Mouse (Mus musculus) cerebellum, postnatal 4 days (tissue): ENCODE data around the gene Smndc1.

Source experiments
- DNase-seq, 2 experiments: peaks; one replicate each; pipeline ENCODE4 v3.0.0; 2022; ENCODE audit warnings: low spot score in 2 of 2, mixed read lengths in 1 of 2

Smndc1 gene

GRCm38 (mm10) chr19:53389851-53390431 lies 437 bp downstream of the Smndc1 start:
- no peak for DNase-seq

DNA sequence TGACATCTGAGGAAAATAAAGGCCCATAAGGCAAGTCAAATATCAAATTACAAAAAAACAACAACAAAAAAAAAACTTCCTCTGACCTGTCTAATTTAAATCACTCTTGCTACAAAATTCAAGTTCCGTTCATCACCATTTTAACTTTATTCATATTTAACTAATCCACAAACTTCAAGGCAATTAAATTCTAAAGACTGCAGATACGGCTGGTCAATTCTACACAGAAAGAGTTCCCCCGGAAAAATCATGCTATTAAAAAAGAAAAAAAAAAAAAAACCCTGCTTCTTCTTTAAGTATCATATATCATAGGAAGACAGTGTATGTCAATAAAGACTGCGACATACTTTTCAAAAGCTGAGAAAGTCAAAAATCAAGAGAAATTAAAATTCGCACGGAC lies 961 bp downstream of the Smndc1 start:
- DNase-seq: no peak

DNA sequence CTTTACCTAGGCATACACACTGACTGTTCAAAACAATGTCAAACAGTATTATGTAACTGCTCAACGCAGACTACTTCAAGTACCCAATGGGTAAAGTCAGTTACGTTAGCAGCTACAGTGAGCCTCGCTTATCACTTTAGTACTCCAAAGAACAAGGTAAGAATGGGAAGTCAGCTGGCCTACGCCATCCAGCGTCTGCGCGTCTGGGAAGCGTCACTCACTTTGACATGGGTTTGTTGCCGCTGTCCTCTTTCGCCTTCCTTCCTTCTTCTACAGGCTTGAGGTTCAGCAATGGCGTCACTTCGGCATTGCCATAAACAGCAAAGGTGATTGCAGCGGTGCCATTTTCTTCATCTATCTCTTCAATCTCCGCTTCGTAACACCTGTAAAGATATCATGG lies 7.0 kb downstream of the Smndc1 start:
- DNase-seq: no peak

DNA sequence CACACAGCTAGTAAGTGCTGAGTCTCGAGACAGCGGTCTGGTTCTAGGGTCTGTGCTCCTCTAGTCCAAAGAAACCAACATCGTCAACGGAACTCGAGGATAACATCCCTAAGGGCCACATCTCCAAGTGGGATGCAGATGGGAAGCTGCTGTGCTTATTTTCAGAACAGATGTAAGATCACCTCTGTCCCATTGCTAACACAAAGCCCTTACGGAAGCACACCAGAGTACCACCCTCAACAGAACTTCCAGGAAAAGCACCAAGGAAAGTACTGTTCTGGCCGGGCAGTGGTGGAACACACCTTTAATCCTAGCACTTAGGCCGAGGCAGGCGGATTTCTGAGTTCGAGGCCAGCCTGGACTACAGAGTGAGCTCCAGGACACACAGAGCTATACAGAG lies 12.0 kb downstream of the Smndc1 start:
- DNase-seq: no peak

GRCm38 (mm10) chr19:53377652-53378051 lies 12.7 kb downstream of the Smndc1 start:
- DNase-seq: no peak

GRCm38 (mm10) chr19:53375816-53376215 lies 14.6 kb downstream of the Smndc1 start:
- DNase-seq: no peak

DNA sequence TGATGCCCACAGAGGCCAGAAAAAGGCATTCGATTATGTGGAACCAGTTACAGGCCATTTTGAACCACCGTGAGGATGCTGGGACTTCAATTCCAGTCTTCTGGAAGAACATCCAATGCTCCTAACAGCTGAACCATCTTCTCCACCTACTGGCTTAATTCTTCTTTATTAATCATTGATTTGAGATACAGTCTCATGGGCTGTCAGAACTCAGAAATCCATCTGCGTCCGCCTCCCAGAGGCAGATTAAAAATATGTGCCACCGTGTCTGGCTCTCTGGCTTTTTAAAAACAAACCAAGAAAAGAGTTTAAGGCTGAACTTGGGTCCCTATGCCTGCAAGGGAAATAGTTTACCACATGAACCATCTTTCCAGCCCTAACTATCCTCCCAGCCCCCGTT lies 15.1 kb downstream of the Smndc1 start:
- no peak for DNase-seq

DNA sequence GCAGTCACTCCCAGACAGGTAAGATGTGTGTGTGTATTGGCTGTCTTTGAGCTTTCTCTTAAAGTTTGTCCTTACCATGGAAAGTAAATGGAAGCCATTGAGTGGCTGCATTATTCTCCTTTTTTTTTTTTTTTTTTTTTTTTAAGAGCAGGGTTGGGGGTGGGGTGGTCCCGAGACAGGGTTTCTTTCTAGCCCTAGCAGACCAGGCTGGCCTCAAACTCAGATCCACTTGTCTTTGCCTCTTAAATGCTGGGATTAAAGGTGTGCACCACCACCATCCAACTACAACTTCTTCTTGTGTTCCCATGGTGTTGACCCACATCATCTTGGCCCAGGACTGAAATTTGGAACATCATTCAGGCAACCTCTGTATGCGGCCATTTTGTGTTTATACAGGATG lies 16.8 kb downstream of the Smndc1 start:
- DNase-seq: no peak

GRCm38 (mm10) chr19:53371666-53372065 lies 18.7 kb downstream of the Smndc1 start, which contains the start of gene Gm10197:
TSS of gene Gm10197 (minus strand) at chr19:53371766.
- no peak for DNase-seq

DNA sequence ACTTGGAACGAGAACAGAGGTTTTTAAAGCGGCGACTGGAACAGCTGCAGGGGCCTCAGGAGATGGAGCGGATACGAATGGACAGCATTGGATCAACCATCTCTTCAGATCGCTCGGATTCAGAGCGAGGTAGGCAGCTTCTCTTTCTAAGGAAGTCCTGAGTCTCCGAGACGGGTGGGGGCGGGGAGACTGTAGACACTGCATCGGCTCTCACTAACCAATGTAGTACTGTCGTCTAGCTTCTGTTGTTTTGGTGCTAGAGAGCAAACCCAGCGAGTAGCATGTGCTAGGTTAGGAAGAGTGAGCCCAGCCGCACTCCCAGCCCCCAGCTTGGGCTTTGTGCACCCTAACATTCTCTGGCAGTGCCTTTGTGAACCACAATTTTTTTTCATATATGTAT lies 20.1 kb downstream of the Smndc1 start:
- no peak for DNase-seq

DNA sequence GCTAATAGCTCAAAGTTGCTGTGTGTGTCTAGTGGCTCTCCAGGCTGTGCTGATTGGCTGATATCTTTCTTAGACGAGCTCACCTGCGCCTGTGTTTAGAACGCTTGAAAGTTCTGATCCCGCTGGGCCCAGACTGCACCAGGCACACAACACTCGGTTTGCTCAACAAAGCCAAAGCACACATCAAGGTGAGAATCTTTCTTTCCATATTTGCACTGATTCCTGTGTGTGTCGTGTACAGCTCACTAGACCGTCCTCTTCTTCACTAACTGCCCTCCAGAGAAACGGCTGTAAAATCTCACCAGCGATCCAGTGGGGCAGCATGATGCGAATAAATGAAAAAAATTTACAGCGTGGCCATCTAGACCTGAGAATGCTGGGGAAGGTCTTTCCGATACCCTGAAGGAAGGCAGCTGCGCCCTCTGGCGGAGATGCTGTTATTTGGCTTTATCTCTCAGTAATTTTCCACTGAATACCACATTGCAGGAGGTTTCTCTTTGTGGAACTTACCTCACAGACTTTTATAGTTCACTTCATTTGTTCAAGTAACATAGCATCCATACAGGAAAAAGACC lies 20.8 kb downstream of the Smndc1 start:
- peak; percentile 83 to 87 for DNase-seq

- no peak for DNase-seq
Observed at GRCm38 (mm10) chr19:53366881-53367280, 23.5 kb downstream of the Smndc1 start.

DNA sequence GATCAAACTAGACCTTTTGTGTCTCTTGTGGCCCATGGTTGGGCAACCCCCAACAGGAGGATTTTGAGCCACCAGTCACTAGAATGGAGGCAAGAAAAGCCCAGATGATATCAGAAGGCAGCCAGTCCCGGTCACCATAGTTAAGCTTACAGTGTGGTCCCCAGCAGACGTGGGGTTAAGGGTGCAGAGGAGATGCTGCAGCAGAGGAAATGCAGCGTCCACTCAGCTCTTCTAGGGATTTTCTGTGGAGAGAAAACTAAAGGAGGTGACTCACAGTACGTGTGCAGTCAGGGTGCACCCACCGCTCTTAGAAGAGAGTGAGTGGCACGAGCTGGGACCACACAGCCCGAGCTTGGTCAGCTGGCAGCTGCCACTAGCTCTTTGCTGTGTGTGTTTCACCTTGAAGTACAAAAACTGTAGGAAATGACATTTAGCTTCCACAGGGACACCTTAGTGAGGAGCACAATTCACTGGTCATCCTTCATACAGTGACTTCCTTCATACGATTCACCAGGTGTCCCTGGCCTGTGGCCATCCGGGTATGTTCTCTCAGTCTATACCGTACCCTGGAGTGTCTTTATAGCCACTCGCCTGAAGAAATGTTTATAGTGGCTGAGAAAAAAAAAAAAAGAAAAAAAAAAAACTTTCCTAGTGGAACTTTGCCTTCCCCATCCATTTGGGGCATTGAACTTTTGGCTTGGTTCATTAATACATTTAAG lies 24.2 kb downstream of the Smndc1 start:
- no peak for DNase-seq

DNA sequence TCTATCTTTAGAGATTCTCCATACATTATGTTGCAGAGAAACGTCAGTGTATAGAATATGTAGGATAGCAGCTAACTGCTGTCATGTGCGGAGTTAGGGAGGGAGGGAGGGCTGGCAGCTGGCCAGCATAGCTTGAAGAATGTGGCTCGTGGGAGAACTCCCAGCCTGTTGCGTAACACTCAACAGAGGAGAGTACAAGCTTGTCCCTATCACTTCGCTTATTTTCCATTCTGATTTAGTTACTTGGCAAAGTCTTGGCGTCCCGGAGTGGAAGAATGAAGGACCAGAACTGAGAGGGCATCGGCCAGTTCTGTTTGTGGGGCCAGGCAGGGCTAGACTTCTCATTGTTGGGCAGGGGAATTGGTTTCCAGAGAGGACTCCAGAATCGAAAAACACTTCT lies 25.4 kb downstream of the Smndc1 start:
- no peak for DNase-seq

GRCm38 (mm10) chr19:53364551-53364950 lies 25.8 kb downstream of the Smndc1 start:
- no peak for DNase-seq

DNA sequence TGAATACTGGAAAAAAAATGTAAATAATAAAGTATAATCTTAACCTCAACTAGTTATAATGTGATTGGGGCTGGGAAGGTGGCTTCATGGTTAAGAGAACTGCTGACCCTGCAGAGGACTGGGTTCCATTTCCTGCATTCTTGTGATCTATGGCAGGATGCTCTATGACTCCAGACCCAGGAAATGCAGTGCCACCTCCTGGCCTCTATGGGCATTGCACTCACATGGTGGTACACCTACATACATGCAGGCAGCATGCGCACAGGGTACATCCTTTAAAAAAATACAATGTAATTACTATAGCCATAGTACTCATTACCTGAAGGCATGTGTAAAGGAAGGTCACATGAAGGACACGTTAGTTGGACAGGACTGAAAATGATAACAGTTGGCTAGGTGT lies 27.4 kb downstream of the Smndc1 start:
- DNase-seq: peak in 1 of 2 experiments; percentile 56

DNA sequence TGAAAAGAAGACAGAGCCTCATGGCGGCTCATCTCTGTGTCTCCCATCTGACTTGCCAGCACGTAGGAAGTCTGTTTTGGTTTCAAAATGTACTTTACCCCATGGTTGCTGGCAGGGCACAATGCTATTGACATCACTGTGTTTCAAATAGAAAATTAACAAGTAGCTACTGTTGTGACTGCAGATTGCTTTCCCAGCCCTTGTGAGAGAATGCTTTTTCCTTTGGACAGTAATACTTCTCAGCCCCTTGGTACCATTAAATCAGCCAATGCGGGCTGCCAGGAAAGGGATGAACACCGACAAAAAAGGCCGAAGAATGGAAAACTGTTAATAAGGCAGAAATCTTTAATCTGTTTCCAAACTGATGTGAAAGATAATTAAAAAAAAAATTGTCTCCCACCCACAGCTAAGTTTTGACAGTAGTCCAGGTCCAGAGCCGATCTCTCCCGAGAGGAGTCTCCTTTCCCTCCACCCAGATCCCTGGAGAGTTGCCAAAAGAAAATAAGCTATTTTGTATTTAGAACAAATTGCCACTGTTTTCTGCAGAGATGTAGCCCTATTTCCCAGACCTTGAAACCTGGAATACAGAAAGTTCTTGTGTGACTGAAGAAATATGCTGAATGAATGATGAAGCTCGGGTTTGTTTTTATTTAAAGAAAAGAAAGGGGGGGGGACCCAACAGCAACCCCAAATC lies 30.0 kb downstream of the Smndc1 start:
- DNase-seq: peak in 1 of 2 experiments; percentile 23

DNA sequence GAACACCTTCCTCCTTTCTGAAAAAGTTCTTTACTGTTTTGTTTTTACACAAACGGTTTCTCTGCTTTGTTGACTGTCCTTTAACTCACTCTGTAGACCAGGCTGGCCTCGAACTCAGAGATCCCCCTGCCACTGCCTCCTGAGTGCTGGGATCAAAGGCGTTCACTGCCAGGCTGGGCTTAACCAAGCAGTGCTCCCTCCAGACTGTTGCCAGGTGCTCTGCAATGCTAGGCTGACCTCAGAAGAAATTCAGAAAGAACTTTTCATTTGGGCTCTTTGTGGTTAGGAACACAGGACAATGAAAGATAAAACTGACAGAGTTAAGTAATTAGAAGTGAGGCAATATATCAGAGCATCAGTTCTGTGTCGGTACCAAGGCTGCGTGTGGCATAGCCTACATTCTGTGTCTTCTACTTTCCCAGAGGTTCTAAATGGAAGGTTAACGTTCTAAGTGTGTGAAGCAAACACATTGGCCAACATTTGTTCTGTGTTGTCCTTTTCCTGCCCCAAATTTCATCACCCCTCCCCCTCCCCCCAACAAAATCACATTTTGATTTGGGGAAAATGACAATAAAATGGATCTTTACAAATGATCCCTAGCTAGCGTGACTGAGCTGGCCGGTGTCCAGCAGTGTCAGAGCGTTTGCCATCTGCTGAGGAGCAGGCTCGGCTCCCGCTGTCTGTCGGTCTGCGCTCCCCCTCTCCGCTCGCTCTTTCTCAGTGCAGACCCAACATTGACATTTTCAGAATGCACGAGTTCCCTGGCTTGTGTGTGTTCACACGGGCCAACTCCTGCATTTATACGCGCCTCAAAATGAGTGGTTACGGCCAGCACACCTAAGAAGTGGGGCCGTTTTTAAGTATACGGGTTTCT lies 31.0 kb downstream of the Smndc1 start:
- peak; percentile 68 to 88 for DNase-seq

DNA sequence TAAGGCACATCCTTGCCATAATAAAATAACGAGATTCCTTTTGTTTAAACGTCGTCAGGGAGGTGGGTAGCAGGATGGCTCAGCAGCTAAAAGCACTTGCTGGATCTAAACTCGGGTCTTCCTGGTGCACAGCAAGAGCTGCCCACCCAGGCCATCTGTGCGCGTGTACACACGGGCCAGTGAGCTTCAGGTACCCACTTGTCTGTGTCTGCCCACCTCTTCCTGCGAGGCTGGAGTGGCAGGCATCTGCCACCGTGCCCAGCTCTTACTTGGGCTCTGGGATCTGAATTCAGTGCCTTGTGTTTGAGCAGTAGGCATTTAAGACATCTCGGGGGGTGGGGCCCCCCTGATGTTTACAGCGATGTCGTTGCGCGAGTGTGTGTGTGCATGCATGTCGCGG lies 35.3 kb downstream of the Smndc1 start:
- no peak for DNase-seq

- no peak for DNase-seq
Observed at GRCm38 (mm10) chr19:53354271-53355000, 35.9 kb downstream of the Smndc1 start.

DNA sequence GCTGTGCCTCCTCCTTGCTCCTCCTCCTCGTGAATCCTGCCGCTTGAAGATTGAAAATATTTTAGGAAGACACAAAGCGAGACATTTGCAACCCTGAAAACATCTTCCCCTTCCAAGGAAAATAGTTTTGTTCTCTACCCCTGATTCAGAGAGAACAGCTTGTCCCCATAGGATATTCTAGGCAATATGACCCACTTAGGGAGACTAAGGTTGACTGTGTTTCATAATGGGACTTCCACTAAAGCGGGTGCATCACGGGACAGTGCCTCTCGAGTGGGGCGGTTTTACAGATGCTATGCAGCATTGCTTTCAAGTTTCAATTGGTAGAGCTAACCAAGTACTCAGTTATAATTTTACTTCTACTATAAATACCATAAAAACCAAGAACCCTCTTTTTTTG lies 36.5 kb downstream of the Smndc1 start:
- no peak for DNase-seq
